Mouse (Mus musculus) bone marrow macrophage, adult 2 months (primary cell): ENCODE measurements around the gene Gm6614.

Source experiments
- CTCF ChIP-seq: IDR thresholded peaks from 2 replicates; pipeline ENCODE4 v1.5.1; 2012; ENCODE audit warnings: low read depth, mild to moderate bottlenecking, low read length, moderate library complexity
- POLR2A ChIP-seq: IDR thresholded peaks from 2 replicates; pipeline ENCODE4 v1.6.1; 2012; ENCODE audit warnings: mild to moderate bottlenecking, low read depth, low read length, borderline replicate concordance

DNA sequence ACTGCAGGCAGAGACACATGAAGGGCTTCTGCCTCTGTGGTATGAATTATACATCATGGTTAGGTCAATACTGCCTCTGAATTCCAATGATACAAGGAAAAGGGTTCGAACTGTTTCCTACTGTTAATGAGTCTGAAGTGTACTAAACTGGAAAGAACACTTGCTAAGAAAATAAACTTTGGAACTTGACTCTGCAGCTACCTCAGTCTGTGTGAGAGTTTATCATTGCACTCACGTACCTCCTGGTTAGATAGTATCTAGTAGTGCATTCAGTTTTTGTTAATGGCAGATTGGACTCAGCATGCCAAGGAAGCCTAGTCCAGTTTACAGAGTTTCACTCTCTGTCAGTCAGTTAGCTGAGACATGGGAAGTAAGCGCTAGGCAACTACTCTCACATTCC lies 26.6 kb downstream of the Gm6614 start:
- TF ChIP-seq CTCF = no peak
- TF ChIP-seq POLR2A = no peak
